Mouse (Mus musculus) liver, adult (tissue): ENCODE results near the gene Snx32.

ENCODE experiments used
- GATA4 ChIP-seq: IDR thresholded peaks from 2 replicates; pipeline ENCODE4 v1.6.1; 2014; ENCODE audit warnings: mild to moderate bottlenecking, low read length; ENCODE audit not compliant: insufficient replicate concordance

The Snx32 gene

GRCm38 (mm10) chr19:5488878-5489571 lies 21.3 kb downstream of the Snx32 start:
- TF ChIP-seq GATA4 = no peak

- TF ChIP-seq GATA4 = no peak; the same call in 1 of the 2 replicates
Measured at GRCm38 (mm10) chr19:5487768-5488550, 22.4 kb downstream of the Snx32 start, which contains the start of gene Mus81. Gene Mus81, minus strand, starts transcription at chr19:5488402.

DNA sequence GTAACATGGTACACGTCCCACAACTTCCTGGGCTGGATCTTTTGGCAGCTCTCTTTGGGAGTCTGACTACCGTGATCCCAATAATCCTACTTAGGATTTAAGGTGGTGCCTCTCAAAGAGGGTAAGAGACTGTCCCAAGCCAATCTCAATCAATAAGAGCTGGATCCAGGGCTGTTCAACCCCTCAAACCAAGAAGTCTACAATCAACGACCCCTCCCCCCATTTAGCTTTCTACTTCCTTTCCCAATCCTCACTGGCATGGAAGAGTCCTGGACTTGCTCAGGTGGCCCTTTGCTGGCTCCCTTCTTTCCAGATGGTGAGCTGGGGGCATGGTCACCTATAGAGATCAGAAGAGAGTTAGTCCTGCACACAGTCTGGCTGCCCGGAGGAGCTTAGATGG lies 23.6 kb downstream of the Snx32 start:
- no peak for TF ChIP-seq GATA4

DNA sequence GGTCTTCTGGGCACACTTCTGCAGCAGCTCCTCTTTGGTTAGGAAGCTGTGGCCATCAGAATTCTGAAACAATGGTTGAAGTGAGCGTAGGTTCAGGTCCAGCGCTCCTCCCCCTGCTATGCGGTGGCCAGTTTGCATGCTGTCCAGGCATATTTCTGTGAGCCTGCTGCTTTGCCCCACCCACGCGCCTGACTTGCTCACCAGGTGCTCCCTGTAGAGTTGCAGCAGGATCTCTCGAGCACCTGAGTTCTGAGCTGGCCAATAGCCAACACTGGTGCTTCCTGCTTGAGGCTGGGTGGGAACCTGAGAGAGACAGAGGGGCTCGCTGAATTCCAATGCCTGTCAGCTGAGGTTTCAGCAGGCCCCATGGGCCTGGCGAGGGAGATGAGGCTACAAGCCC lies 24.1 kb downstream of the Snx32 start:
- no peak for TF ChIP-seq GATA4

- TF ChIP-seq GATA4 = no peak
Measured at GRCm38 (mm10) chr19:5485821-5486220, 24.5 kb downstream of the Snx32 start.

GRCm38 (mm10) chr19:5485371-5485770 lies 25.0 kb downstream of the Snx32 start:
- TF ChIP-seq GATA4 = no peak

DNA sequence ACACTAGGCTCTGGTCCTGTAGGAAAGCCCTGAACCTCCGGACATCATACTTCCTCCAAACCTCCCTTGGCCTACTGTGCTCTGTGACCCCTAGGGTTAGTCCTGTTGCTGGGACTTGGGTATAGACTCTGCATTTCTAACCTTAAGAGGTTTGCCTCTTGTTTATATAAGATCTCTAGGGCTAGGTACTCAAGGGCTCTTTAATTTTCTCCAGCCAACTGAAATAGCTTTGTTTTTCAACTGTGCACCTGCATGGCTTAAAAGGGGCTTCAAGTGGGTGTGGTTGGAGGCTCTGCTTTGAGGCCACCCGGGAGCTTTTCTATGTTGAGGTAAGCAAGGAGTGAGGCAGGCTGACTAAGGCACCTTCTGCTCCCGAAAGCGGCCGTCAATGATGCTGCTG lies 25.8 kb downstream of the Snx32 start:
- no peak for TF ChIP-seq GATA4

DNA sequence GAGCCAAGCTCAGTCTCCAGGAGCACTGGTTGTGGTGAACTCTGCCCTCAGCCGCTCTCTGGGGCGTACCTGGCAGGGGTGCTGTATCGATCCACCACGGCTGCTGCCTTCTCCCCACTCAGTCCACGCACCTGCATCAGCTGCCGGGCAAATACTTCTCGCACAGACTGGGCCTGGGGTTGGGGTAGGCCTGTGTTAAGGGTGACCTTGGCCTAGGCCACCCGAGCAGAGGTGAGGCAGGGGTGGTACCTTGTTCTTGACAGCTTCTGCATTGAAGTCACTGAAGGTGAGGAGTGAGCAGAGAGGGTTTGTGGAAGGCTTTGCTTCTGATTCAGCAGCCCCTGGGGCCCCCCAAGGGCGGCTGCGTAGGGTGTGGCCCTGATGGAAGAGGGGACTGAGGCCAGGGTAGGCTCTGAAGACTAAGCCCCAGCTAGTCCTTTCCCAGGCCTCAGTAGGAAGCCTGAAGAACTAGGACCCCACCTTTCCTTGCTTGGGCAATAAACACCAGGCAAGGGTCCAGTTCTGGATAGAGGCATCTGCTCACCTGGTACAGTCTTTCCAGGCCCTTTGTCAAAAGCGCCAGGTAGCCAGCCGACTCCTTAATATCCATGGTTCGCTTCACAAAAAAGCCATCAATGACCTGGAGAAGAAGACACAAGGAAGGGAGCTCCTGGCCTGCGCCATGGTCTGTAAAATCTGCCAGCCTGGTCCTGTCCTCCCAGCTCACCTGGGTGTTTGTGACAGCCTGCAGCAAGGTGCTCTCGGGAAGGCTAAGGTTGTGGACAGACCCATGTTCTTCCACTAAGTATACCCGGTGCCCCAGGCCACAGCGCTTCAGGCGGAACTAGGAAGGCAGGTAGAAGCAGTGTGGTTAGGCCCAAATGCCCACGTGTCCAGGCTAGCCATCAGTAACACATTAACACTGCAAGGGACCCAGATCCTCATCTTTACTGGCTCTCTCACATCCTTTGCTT lies 26.7 kb downstream of the Snx32 start:
- no peak for TF ChIP-seq GATA4

- TF ChIP-seq GATA4 = no peak
Measured at GRCm38 (mm10) chr19:5481398-5481797, 28.9 kb downstream of the Snx32 start.

DNA sequence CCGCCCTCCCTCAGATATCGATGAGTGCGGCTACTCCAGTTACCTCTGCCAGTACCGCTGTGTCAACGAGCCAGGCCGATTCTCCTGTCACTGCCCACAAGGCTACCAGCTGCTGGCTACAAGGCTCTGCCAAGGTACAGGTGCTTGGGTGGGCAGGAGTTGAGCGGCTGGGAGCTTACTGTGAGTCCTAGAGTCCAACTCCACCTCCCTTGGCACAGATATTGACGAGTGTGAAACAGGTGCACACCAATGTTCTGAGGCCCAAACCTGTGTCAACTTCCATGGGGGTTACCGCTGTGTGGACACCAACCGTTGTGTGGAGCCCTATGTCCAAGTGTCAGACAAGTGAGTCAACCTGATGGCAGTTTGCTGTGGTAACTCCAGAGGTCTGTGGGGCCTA lies 30.3 kb downstream of the Snx32 start:
- no peak for TF ChIP-seq GATA4

DNA sequence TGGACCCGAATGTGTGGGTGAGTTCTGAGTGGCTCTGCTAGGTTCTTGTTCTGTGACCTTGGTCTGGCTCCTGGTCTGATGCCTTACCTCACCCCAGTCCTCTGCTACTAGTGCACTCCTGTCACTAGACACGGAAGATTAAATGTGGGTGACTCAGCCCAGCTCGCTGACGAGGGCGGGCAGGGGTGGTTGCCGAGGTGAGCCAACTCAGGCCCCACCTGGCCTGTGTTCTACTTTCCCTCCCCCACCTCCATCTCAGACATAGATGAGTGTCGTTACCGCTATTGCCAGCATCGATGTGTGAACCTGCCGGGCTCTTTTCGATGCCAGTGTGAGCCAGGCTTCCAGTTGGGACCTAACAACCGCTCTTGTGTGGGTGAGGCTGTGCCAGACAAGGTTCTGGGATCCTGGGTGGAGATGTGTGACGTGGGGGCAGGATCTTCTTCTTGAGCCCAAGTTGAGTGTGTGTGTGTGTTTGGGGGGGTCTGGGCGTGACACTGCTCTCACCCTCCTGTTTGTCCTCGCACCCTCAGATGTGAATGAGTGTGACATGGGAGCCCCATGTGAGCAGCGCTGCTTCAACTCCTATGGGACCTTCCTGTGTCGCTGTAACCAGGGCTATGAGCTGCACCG lies 32.6 kb downstream of the Snx32 start:
- TF ChIP-seq GATA4 = no peak

DNA sequence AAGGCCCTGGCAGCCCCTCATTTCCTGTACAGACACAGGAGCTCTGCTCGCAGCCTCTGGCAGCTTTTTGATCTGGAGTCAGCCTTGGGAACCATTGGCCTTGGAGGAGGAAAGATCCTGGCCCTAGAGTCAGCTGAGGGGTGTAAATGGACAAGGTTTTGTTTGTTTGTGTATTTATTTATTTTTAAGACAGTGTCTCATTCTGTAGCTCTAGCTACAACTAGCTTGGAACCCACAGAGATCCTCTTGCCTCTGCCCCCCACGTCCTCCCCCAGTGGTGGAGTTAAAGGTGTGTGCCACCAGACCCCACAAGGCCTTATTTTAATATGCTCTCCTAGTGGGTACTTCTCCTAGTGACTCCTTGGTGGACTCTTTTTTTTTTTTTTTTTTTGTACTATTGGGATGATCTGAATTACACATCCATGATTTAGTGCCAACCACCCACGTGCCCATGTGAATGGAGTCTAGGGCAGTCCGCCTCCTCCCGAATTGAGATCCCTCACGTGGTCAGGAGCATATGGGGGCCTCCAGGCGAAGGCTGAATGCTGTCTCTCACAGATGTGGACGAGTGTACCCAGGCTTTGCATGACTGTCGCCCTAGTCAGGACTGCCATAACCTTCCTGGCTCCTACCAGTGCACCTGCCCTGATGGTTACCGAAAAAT lies 33.2 kb downstream of the Snx32 start:
- no peak for TF ChIP-seq GATA4

DNA sequence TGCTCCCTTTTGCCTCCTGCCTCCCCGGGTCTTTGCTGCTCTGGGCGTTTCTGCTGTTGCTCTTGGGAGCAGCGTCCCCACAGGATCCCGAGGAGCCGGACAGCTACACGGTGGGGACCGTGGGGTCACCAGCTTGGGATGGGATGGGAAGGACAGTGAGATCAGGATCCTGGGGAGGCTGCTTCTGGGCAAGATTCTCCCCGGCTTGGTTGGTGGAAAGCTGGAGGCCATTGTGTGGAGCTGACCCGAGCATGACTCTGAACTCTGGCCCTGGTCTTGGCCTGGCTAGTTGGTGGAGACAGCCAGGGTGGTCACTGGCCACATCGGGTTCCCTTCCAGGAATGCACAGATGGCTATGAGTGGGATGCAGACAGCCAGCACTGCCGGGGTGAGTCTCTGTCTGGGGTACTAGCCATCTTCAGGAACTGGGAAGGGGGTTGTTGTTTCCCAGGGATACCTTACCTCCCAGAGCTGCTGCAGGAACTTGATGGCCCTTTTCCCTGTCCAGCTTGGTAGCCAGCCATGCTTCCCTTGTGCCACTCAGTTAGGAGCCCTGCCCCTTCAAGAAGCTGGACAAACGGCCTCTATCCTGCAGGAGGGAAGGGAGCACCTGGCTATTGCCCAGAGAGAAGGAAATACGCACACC lies 35.1 kb downstream of the Snx32 start:
- no peak for TF ChIP-seq GATA4
